Mouse (Mus musculus) spleen, adult 2 months (tissue): ENCODE data around the gene Pfn3. TPM values are rescaled to one million over a fixed set of nuclear protein-coding genes. Genes with fewer than 3 reads are reported as not detected.

Experiments
- DNase-seq, 2 experiments: peaks; one replicate each; pipeline versions ENCODE4 v3.0.0 to v3.0.0-alpha.2; 2012 to 2021; ENCODE audit warnings: low spot score in 2 of 2, low read depth in 1 of 2
- H3K27ac ChIP-seq: fragments of 200-500 bp; 2 replicates; pipeline ENCODE4 v1.5.1; 2012; ENCODE audit warnings: low read length, inconsistent platforms; ENCODE audit not compliant: insufficient read depth
- H3K27me3 ChIP-seq: fragments of 200-500 bp; 2 replicates; pipeline ENCODE4 v1.6.1; 2012; ENCODE audit warnings: mild to moderate bottlenecking, moderate library complexity, low read length, inconsistent platforms; ENCODE audit not compliant: control insufficient read depth, insufficient read depth
- H3K36me3 ChIP-seq: fragments of 200-500 bp; 2 replicates; pipeline ENCODE4 v1.6.1; 2012; ENCODE audit warnings: mild to moderate bottlenecking, low read length, inconsistent platforms; ENCODE audit not compliant: control insufficient read depth, insufficient read depth
- H3K4me1 ChIP-seq: fragments of 200-500 bp; 2 replicates; pipeline ENCODE4 v1.6.1; 2011; ENCODE audit warnings: inconsistent platforms; ENCODE audit not compliant: control insufficient read depth, insufficient read depth, insufficient read length
- H3K4me3 ChIP-seq: fragments of 200-500 bp; 2 replicates; pipeline ENCODE4 v1.5.1; 2011; ENCODE audit warnings: mild to moderate bottlenecking, inconsistent platforms; ENCODE audit not compliant: insufficient read depth, insufficient read length; ENCODE audit errors: extremely low read depth
- CTCF ChIP-seq: fragments of 200-500 bp; IDR thresholded peaks from 2 replicates; pipeline ENCODE4 v1.5.1; 2011; ENCODE audit warnings: mild to moderate bottlenecking, inconsistent platforms; ENCODE audit not compliant: insufficient read depth, insufficient read length, insufficient replicate concordance; ENCODE audit errors: extremely low read depth
- POLR2A ChIP-seq: fragments of 200-500 bp; IDR thresholded peaks from 2 replicates; pipeline ENCODE4 v1.6.1; 2011; ENCODE audit warnings: low read depth, low read length, inconsistent platforms
- WGBS: fragments of 180-500 bp; shearing (Covaris S2); methylation state at CpG from one replicate; pipeline ENCODE4 v1.1.7; 2018; 5-methylcytosine and 5-hydroxymethylcytosine counted together
- polyA plus RNA-seq: library from polyadenylated mRNA; depleted of rRNA; stranded (reverse); fragments of >200 nt; gene quantifications from 2 replicates; pipeline ENCODE4 v1.2.3, GENCODE M21; 2012; rRNA removed

The Pfn3 gene
- polyA plus RNA-seq = not detected in 2 replicates

DNA sequence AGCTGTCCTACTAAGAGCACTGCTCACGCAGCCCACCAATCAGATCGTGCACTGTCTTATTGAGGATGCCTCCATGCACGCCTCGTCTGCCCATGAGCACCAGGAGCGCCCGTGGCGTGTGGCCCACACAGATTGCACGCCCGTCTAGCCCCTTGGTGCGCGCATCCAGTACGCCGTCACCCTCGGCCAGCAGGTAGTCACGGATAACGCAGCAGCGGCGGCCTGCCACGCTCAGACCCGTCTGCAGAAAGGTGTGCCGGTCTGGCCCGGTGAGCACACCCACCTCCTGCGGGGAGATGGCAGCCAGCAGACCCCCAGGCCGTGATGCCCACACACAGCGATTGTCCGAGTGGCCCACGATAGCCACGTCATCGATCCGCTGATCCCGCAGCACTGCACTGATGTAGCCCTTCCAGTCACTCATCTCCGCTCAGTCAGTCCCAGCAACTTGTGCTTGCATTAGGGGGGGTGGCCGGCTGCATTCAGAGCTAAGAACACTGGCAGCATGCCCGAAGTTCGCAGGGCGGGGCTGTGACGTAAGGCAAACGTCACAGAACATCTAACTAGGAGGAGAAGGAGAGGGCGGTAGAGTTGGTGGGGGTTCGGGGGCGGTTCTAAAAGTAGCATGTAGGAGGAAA is at the start of gene Pfn3:
Pfn3 (minus strand) TSS at position 490 of the 638 bp plus-strand sequence.
- TF ChIP-seq CTCF = no peak
- TF ChIP-seq POLR2A = no peak

DNA sequence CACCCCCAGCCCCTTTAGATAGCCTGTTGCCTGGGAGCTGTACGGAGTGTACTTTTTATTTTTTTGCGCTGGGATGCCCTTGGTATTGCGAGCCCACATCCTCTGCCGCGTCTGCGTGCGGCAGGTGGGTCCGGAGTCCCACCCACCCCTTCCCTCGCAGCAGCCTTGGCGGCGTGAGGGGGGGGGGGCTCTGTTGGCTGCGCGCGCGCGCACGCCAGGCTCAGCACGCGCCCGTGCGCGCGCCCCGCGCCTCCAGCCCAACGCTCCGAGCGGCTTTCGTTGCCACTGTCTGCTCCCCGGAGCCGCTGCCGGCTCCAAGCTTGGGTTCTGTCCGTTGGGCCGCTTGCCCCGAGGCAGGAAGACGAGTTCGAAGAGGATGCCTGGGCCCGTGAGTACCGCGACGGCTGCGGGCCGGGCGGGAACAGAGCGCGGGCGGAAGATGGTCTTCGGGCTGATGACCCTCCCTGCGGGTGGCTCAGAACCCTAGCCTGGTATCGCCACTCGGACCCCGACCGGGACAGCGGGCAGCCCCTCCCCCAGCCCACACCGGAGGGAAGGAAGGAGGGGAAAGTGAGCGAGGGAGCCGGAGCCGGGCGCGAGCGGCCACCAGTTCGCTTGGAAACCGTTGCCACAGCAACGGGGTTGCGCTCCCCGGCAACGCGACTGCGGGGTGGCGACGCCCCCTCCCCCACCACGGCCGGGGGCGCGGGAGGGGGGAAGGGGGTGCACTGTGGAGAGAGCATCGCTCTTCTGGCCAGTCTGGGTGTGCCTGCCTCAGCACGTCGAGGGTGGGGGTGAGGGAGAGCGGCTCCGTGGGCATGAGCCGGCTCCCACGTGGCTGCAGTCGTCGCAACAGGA is 49.2 kb upstream of the Pfn3 start, which contains the start of gene Prr7:
Prr7 (plus strand) TSS at position 241 of the 858 bp plus-strand sequence.
- H3K27me3 ChIP-seq = no peaks in the 10 kb centered on the region
- no peak for TF ChIP-seq CTCF
- TF ChIP-seq POLR2A = no peak
- peaks cover 23% of the 10 kb centered on the region for H3K4me1 ChIP-seq
- peak within 1 kb of the TSS; percentile 63 for H3K4me3 ChIP-seq
- H3K36me3 ChIP-seq = peaks cover 17% of the 10 kb centered on the region
- peak within 1 kb of the TSS; percentile 66 for H3K27ac ChIP-seq
- peak in 1 of 2 experiments; percentile 56 for DNase-seq
- WGBS = under 1% methylated on average over 61 of the region's 84 CpGs

More for the DNA sequence above, at the start of gene Pfn3:
- no peak for DNase-seq
- WGBS = 48% methylated on average over 41 of the region's 41 CpGs
- Histone ChIP-seq H3K4me3 (no peak within 1 kb of the TSS), H3K36me3 (no peaks in the 10 kb centered on the region), H3K4me1 (peaks cover 9% of the 10 kb centered on the region), H3K27me3 (no peaks in the 10 kb centered on the region), H3K27ac (no peak within 1 kb of the TSS)

DNA sequence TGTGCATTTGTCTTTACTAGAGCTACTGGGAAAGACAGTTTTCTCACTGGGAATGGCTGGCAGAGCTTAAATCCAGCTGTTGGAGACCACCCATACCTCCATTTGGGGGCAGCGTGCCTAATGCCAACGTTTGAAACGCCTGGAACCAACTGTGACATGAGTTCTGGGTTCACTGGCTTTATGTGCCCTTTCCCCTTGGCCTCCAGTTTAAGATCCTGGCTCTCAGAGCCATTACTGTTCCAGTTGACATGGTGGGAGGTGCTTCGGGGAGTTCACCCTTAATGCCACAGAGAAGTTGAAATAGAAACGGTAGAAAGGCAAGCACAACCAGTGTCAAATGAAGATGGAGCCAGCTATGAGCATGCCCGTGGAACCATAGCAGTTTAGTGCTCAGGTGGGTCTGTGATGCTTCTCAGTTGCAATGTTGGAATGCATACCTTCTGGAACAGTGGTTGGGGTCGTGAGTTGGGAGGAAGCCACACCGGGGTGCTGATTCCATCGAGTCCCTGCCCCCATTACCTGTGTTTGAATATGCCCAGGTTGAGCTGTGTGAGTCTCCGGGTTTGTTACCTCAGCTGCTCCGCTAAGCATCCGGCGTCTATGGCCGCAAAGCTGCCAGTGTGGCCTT is 48.5 kb upstream of the Pfn3 start:
- peaks cover 25% of the 10 kb centered on the region for H3K36me3 ChIP-seq
- no peaks in the 10 kb centered on the region for H3K27me3 ChIP-seq
- TF ChIP-seq CTCF (no peak), POLR2A (no peak)
- H3K27ac ChIP-seq = peak overlapping the region; percentile 66
- 19% methylated on average over 14 of the region's 14 CpGs for WGBS
- peak in 1 of 2 experiments; percentile 47 for DNase-seq
- H3K4me3 ChIP-seq = peak overlapping the region; percentile 63; the same call in 1 of the 2 replicates
- peaks cover 23% of the 10 kb centered on the region for H3K4me1 ChIP-seq

DNA sequence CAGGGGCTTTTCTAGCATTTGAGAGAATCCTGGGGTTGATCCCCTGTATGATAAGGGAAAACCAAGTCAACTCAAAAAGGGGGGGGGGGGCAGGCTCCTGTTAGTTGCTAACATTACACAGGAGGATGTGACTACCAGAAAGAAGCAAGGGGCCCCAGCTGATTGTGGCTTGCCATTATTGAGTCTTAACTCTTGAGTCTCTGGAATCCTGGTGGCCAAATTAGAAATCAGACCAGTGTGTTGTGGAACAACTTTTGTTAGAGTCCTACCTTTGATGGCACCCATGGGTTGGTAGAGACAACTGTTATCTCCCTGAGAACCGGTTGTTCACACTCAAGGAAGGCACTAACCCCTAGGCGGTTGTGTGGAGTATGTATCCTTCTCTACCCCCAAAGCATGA is 47.9 kb upstream of the Pfn3 start:
- DNase-seq = no peak
- peak overlapping the region; percentile 66; the same call in 1 of the 2 replicates for H3K27ac ChIP-seq
- peaks cover 28% of the 10 kb centered on the region for H3K36me3 ChIP-seq
- peaks cover 21% of the 10 kb centered on the region for H3K4me1 ChIP-seq
- WGBS = 75% methylated on average over 2 of the region's 2 CpGs
- H3K27me3 ChIP-seq = no peaks in the 10 kb centered on the region
- no peak overlapping the region for H3K4me3 ChIP-seq
- TF ChIP-seq POLR2A (no peak), CTCF (no peak)

DNA sequence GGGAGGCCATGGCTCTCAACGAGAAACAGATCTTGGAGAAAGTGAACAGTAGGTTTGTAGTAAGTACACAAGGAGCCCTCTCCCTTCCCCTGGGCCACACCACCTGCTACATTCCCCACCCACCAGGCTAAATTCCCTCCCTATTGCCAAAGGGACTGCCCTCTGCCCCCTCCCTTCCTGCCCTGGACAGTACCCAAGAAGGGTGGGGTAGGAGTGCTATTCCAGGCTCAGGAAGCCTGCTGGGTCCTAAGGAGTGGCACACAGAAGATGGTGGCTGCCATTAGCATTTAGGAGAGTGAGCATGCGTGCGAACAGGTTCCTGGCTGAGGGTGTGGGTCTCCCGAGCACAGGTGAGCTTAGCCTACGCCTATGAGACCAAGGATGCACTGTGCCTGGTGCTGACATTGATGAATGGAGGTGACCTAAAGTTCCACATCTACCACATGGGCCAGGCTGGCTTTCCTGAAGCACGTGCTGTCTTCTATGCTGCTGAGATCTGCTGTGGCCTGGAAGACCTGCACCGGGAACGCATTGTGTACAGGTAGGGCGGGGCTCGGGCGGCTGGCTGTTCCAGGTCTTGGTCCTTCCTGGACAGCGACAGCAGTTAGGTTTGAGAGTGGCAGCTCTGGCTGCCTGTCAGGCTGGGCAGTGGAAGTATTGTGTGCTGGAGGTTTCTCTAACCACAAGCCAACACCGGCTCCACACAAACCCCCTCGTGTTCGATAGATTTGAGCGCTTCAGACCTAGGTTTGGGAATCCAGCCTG is 36.9 kb upstream of the Pfn3 start:
- peaks cover 63% of the 10 kb centered on the region for H3K36me3 ChIP-seq
- no peak overlapping the region for H3K27ac ChIP-seq
- WGBS = 95% methylated on average over 16 of the region's 16 CpGs
- no peak for DNase-seq
- peaks cover 30% of the 10 kb centered on the region; the same call in 1 of the 2 replicates for H3K4me1 ChIP-seq
- no peaks in the 10 kb centered on the region for H3K27me3 ChIP-seq
- no peak overlapping the region for H3K4me3 ChIP-seq
- TF ChIP-seq POLR2A (no peak), CTCF (no peak)

DNA sequence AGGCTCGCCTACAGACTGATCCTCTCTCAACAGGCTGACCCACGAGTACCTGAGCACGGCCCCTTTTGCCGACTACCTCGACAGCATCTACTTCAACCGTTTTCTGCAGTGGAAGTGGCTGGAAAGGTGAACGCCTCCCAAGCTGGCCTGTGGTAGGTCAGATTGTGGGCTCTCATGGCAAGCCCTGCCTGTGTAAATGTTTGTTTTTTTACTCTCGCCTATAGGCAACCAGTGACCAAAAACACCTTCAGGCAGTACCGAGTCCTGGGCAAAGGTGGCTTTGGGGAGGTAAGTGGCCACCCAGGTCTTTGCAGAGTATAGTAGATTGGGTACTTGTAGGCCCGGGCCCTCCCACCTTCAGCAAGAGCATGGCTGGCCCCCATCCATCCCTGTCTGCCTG is 36.3 kb upstream of the Pfn3 start:
- no peak overlapping the region for H3K4me3 ChIP-seq
- DNase-seq = no peak
- H3K27ac ChIP-seq = no peak overlapping the region
- WGBS = 93% methylated on average over 10 of the region's 10 CpGs
- peaks cover 57% of the 10 kb centered on the region for H3K36me3 ChIP-seq
- no peak for TF ChIP-seq CTCF
- no peak for TF ChIP-seq POLR2A
- H3K27me3 ChIP-seq = no peaks in the 10 kb centered on the region
- peaks cover 33% of the 10 kb centered on the region; the same call in 1 of the 2 replicates for H3K4me1 ChIP-seq
